14 mouse cellular contexts compared by ENCODE assay signal in the genomic region with DNA sequence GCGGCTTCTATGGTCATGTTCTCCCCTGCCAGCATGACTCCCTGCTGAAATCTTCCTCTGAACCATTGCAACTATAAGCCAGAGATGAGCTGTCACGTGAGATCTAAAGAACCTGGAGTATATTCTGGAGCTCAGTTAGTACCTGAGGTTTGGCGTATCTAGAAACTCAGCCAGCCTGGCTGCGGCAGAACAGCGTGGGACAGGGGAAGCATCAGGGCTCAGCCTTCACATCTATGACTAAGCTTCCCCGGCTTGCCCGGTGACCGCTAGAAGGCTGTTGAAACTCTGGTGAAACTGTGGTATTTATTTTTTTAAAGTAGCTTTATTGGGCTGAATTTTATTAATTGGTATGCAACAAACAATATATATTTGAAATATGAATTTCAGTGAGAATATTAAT.
"Had no signal": no experiment of that assay in that cellular context is flagged by ENCODE, and none has a peak within 500 bp of the region (broad histone marks: within the 10 kb centered on the region; RNA-seq: fewer than 3 reads in every experiment).

No protein-coding gene starts in this region.

- H3K27me3 ChIP-seq: liver, embryonic 13.5 days; midbrain, embryonic 12.5 days; midbrain, embryonic 15.5 days had no signal

- H3K36me3 ChIP-seq: kidney, embryonic 15.5 days; liver, embryonic 13.5 days; midbrain, embryonic 12.5 days; midbrain, embryonic 15.5 days had no signal

- H3K9me3 ChIP-seq: kidney, embryonic 15.5 days; liver, embryonic 13.5 days; midbrain, embryonic 12.5 days; midbrain, embryonic 15.5 days had no signal

- ATAC-seq: midbrain, embryonic 15.5 days had no signal

- H3K4me2 ChIP-seq: kidney, embryonic 15.5 days; liver, embryonic 13.5 days; midbrain, embryonic 12.5 days; midbrain, embryonic 15.5 days had no signal

- H3K27ac ChIP-seq: kidney, embryonic 15.5 days; left cerebral cortex, adult 2 months; liver, embryonic 13.5 days; midbrain, embryonic 12.5 days; midbrain, embryonic 15.5 days had no signal

- H3K4me1 ChIP-seq: kidney, embryonic 15.5 days; liver, embryonic 13.5 days; midbrain, embryonic 15.5 days had no signal

- DNase-seq: kidney, postnatal 10 days; kidney, postnatal 36 days; layer of hippocampus, postnatal 36 days; liver, embryonic 13.5 days; lung, adult 2 months; lung, postnatal 14 days; lung, postnatal 4 days; thymus, adult 18-20 months; thymus, postnatal 36 days had no signal

- H3K9ac ChIP-seq: kidney, embryonic 15.5 days; liver, embryonic 13.5 days; midbrain, embryonic 12.5 days; midbrain, embryonic 15.5 days had no signal

- H3K4me3 ChIP-seq: kidney, embryonic 15.5 days; left cerebral cortex, adult 2 months; liver, embryonic 13.5 days; midbrain, embryonic 12.5 days; midbrain, embryonic 15.5 days; myocyte had no signal
